Mouse (Mus musculus) midbrain, embryonic 14.5 days (tissue): Measurements from ENCODE around the gene Brca1. TPM values are rescaled to one million over a fixed set of nuclear protein-coding genes. Genes with fewer than 3 reads are reported as not detected.

Experiments used
- ATAC-seq: fragments of 200-750 bp; cut with Nextera tagmentation; 2 replicates; pipeline ENCODE4 v1.8.0; 2017; ENCODE audit warnings: moderate number of reproducible peaks, moderate library complexity; ENCODE audit not compliant: low FRiP score, low TSS enrichment
- DNase-seq: peaks from one replicate; pipeline ENCODE4 v3.0.0-alpha.2; 2015
- H3K27ac ChIP-seq: fragments of 300-500 bp; sonication (generic); replicated peaks from 2 replicates; pipeline ENCODE4 v1.5.1; 2014; ENCODE audit warnings: mild to moderate bottlenecking, low read depth, low read length, moderate library complexity
- H3K27me3 ChIP-seq: fragments of 300-500 bp; sonication (generic); 2 replicates; pipeline ENCODE4 v1.6.1; 2014; ENCODE audit warnings: low read length, control low read depth, mixed read lengths; ENCODE audit not compliant: control insufficient read depth, insufficient read depth
- H3K36me3 ChIP-seq: fragments of 300-500 bp; sonication (generic); 2 replicates; pipeline ENCODE4 v1.6.1; 2014; ENCODE audit warnings: low read length, control low read depth; ENCODE audit not compliant: control insufficient read depth, insufficient read depth
- H3K4me1 ChIP-seq: fragments of 300-500 bp; sonication (generic); 2 replicates; pipeline ENCODE4 v1.6.1; 2014; ENCODE audit warnings: mild to moderate bottlenecking, antibody characterized with exemption, low read length, control low read depth; ENCODE audit not compliant: control insufficient read depth, insufficient read depth
- H3K4me2 ChIP-seq: fragments of 300-500 bp; sonication (generic); 2 replicates; pipeline ENCODE4 v1.6.1; 2014; ENCODE audit warnings: mild to moderate bottlenecking, low read length, moderate library complexity
- H3K4me3 ChIP-seq: fragments of 300-500 bp; sonication (generic); replicated peaks from 2 replicates; pipeline ENCODE4 v1.5.1; 2014; ENCODE audit warnings: low read depth, low read length
- H3K9ac ChIP-seq: fragments of 300-500 bp; sonication (generic); replicated peaks from 2 replicates; pipeline ENCODE4 v1.6.1; 2014; ENCODE audit warnings: mild to moderate bottlenecking, low read length, moderate library complexity
- H3K9me3 ChIP-seq: fragments of 300-500 bp; sonication (generic); 2 replicates; pipeline ENCODE4 v1.6.1; 2016; ENCODE audit warnings: low read length, control low read depth, mixed read lengths; ENCODE audit not compliant: control insufficient read depth
- WGBS: fragments of 180-500 bp; shearing (Covaris S2); extraction: QIAGEN DNeasy Blood & Tissue Kit; methylation state at CpG from one replicate; pipeline ENCODE4 v1.1.7; 2014; 5-methylcytosine and 5-hydroxymethylcytosine counted together
- polyA plus RNA-seq: library from polyadenylated mRNA; unstranded; fragments of >200 nt; fragmentation: Nextera tagmentation; extraction: Ambion mirVana; gene quantifications from 2 replicates; pipeline ENCODE4 v1.2.1, GENCODE M21; 2014

Gene Brca1
- polyA plus RNA-seq, 1 experiment from 2014 or later = 4.1 TPM

GRCm38 (mm10) chr11:101524446-101524845, 27.3 kb downstream of the Brca1 start:
- 93% methylated on average over 8 of the region's 8 CpGs for WGBS
- no peak overlapping the region for H3K4me3 ChIP-seq
- ATAC-seq = no peak

GRCm38 (mm10) chr11:101519364-101519763, 32.4 kb downstream of the Brca1 start:
- no peak overlapping the region for H3K4me3 ChIP-seq
- no peak overlapping the region for H3K4me2 ChIP-seq
- WGBS = 93% methylated on average over 6 of the region's 6 CpGs
- ATAC-seq = no peak
- no peaks in the 10 kb centered on the region for H3K27me3 ChIP-seq
- no peak overlapping the region for H3K9ac ChIP-seq
- H3K9me3 ChIP-seq = no peaks in the 10 kb centered on the region
- H3K27ac ChIP-seq = no peak overlapping the region
- no peaks in the 10 kb centered on the region for H3K4me1 ChIP-seq
- H3K36me3 ChIP-seq = peaks cover 1% of the 10 kb centered on the region; the same call in 1 of the 2 replicates
- no peak for DNase-seq

More at GRCm38 (mm10) chr11:101524446-101524845, 27.3 kb downstream of the Brca1 start:
- Histone ChIP-seq H3K27me3 (no peaks in the 10 kb centered on the region), H3K4me1 (no peaks in the 10 kb centered on the region), H3K27ac (no peak overlapping the region), H3K9ac (no peak overlapping the region), H3K4me2 (no peak overlapping the region), H3K36me3 (peaks cover 13% of the 10 kb centered on the region; the same call in 1 of the 2 replicates), H3K9me3 (no peaks in the 10 kb centered on the region)
- no peak for DNase-seq

DNA sequence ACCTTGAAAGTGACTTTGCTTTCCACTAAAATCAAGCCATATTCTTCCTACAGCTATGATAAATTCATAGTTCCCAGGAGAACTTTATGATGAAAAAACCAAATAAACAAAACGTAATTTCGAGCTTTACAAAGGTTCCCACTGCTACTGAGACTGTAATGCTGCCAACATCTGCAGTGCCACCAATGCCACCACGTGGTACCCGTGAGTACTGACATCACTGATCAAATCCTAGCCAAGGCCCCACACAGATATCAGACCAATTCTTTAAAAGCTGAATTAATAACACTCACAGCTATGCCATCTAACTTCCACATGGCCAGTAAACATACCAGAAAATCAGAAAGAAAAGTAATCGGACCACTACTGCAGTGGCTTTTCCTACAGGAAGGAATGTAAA, 32.8 kb downstream of the Brca1 start:
- ATAC-seq (no peak), DNase-seq (peak; percentile 41)
- Histone ChIP-seq H3K4me3 (no peak overlapping the region), H3K4me2 (no peak overlapping the region), H3K27ac (no peak overlapping the region), H3K36me3 (no peaks in the 10 kb centered on the region), H3K27me3 (no peaks in the 10 kb centered on the region), H3K9me3 (no peaks in the 10 kb centered on the region), H3K9ac (no peak overlapping the region), H3K4me1 (no peaks in the 10 kb centered on the region)
- WGBS = 84% methylated on average over 5 of the region's 5 CpGs

- ATAC-seq (no peak), DNase-seq (no peak)
- Histone ChIP-seq H3K27me3 (no peaks in the 10 kb centered on the region), H3K9me3 (no peaks in the 10 kb centered on the region), H3K4me2 (no peak overlapping the region), H3K27ac (no peak overlapping the region), H3K9ac (no peak overlapping the region), H3K36me3 (peaks cover 4% of the 10 kb centered on the region), H3K4me1 (no peaks in the 10 kb centered on the region), H3K4me3 (no peak overlapping the region)
- 97% methylated on average over 7 of the region's 7 CpGs for WGBS
Observed at GRCm38 (mm10) chr11:101507090-101507489, 44.7 kb downstream of the Brca1 start.

DNA sequence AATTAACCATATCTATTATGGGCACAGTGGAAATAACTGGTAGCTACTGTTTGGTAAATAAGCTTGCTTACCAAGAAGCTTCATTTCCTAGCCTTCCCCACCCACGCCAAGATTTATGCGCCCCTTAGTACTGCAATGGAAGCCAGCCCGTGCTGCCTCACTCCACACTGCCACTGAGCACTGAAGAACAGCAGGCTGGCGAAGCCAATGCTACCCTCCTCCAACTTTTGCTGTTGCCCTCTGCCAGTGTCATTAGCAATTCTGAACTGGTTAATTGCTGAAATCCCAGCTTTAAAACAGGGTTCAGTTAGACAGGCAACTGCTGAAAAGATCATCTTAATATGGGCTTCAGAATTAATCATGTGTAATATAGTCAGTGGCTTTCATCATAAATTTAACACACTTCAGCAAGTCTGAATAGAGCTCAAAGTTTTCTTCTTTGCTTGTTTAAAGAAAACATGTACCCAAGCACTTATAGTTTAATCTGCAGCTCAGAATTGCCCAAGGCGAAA, 45.4 kb downstream of the Brca1 start:
- Histone ChIP-seq H3K4me1 (no peaks in the 10 kb centered on the region), H3K27ac (no peak overlapping the region), H3K27me3 (no peaks in the 10 kb centered on the region), H3K36me3 (peaks cover 4% of the 10 kb centered on the region), H3K4me3 (no peak overlapping the region), H3K9me3 (no peaks in the 10 kb centered on the region), H3K9ac (no peak overlapping the region), H3K4me2 (no peak overlapping the region)
- DNase-seq (no peak), ATAC-seq (no peak)
- 82% methylated on average over 5 of the region's 5 CpGs for WGBS

GRCm38 (mm10) chr11:101486126-101486525, 65.6 kb downstream of the Brca1 start:
- DNase-seq (no peak), ATAC-seq (no peak)
- no peak overlapping the region for H3K9ac ChIP-seq
- peaks cover 11% of the 10 kb centered on the region for H3K4me1 ChIP-seq
- WGBS = 76% methylated on average over 6 of the region's 6 CpGs
- H3K27me3 ChIP-seq = no peaks in the 10 kb centered on the region
- no peaks in the 10 kb centered on the region for H3K36me3 ChIP-seq
- H3K9me3 ChIP-seq = no peaks in the 10 kb centered on the region
- no peak overlapping the region for H3K4me2 ChIP-seq
- no peak overlapping the region for H3K4me3 ChIP-seq
- 0 out of 2 replicates have a peak overlapping the region, but pooled peaks have one; percentile 69 for H3K27ac ChIP-seq

DNA sequence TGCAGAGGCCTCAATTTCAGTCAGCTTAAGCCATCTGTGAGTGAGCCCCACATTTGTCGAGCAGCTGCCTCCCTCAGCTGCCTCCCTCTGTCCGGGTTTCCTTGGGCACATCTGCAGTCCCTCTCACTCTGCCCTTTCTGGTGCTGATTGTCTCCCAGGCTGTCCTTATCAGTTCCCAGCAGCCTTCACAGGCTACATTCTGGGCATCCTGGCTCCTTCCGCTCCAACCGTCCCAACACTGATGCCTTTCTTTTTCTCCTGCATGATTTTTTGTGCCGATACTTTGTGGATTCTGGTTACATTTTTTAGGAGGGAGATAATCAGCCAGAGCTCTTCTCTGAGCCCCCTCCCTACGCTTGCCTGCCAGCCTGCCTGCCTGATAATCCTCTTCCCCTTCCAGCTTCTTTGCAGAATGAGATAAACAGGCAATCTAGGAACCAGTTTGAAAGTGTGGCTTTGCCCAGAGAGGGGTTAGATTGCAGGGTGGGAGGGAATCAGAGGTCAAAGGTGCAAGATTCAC, 66.2 kb downstream of the Brca1 start:
- no peaks in the 10 kb centered on the region for H3K27me3 ChIP-seq
- ATAC-seq = no peak
- H3K4me2 ChIP-seq = no peak overlapping the region
- H3K4me3 ChIP-seq = no peak overlapping the region
- H3K4me1 ChIP-seq = peaks cover 11% of the 10 kb centered on the region
- peak; percentile 36 for DNase-seq
- peak overlapping the region; percentile 69 for H3K27ac ChIP-seq
- H3K9ac ChIP-seq = no peak overlapping the region
- no peaks in the 10 kb centered on the region for H3K36me3 ChIP-seq
- no peaks in the 10 kb centered on the region for H3K9me3 ChIP-seq
- 33% methylated on average over 6 of the region's 6 CpGs for WGBS

DNA sequence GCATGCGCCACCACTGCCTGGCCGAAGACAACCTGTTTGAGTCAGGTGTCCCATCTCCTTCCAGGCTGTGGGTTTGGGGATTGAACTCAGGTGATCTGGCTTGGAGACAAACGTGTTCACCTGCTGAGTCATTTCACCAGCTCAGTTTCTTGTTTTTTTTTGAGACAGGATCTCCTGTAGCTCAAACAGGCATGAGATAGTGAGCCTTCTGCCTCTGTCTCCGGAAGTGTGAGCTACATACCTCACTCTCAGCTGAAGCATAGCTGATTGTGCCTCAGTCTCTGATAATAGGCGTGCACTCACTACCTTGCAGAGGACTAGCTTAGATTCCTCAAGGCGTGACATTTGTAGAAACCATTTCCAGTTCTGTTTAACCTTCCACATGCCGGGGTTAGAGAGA, 66.9 kb downstream of the Brca1 start:
- Histone ChIP-seq H3K4me3 (no peak overlapping the region), H3K27ac (peak overlapping the region; percentile 77), H3K9me3 (no peaks in the 10 kb centered on the region), H3K4me1 (peaks cover 14% of the 10 kb centered on the region), H3K27me3 (no peaks in the 10 kb centered on the region), H3K9ac (no peak overlapping the region), H3K4me2 (no peak overlapping the region), H3K36me3 (no peaks in the 10 kb centered on the region)
- DNase-seq (no peak), ATAC-seq (no peak)
- 89% methylated on average over 7 of the region's 7 CpGs for whole genome bisulfite sequencing

GRCm38 (mm10) chr11:101484245-101484644, 67.5 kb downstream of the Brca1 start:
- 70% methylated on average over 6 of the region's 6 CpGs for WGBS
- no peak overlapping the region for H3K4me3 ChIP-seq
- no peaks in the 10 kb centered on the region for H3K27me3 ChIP-seq
- no peak overlapping the region for H3K9ac ChIP-seq
- peak overlapping the region; percentile 77 for H3K27ac ChIP-seq
- H3K36me3 ChIP-seq = no peaks in the 10 kb centered on the region
- peaks cover 20% of the 10 kb centered on the region for H3K4me1 ChIP-seq
- ATAC-seq (no peak), DNase-seq (no peak)
- H3K4me2 ChIP-seq = no peak overlapping the region
- H3K9me3 ChIP-seq = no peaks in the 10 kb centered on the region
